Mouse (Mus musculus): Measurements from ENCODE around the gene Eipr1.

DNA sequence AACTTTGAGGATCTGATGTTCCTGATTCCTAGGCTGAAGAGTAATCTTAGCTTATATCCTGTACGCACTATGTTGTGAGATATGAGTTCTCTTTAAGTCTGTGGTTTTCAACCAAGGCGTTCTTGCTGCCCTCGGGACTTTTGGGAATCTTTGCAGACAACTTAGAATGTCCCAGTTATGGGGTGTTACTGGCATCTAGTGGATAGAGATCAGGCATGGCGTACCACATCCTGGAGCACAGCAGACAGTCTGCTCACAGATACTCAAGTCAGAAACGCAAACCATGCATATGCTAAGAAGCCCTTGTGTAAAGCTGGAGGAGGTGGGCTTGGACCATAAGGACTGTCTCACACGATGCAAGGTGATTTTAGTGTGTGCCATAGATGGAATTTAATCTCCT, 136.1 kb downstream of the Eipr1 start:
- peak; percentile 15; the same call in 1 of the 2 replicates for TF ChIP-seq CTCF (IDR thresholded peaks at IDR 0.05)
- no peak for TF ChIP-seq EP300 (IDR thresholded peaks at IDR 0.05; ENCODE audit: insufficient read depth, low read depth, low read length)
- no peak for TF ChIP-seq POLR2A (IDR thresholded peaks at IDR 0.05; ENCODE audit: insufficient read depth, low read depth, low read length)

All from heart, adult 2 months (tissue).